Mouse (Mus musculus) lung, postnatal 0 days (tissue): ENCODE measurements at regions not wholly inside any gene's neighbourhood (a gene's known extent, or its start where the extent isn't known, plus 50 kb on each side); places are given as distances from the start of the nearest gene placed in this dataset.

Experiments
- ATAC-seq: fragments of 200-750 bp; cut with Nextera tagmentation; 2 replicates; pipeline ENCODE4 v1.8.0; 2017; ENCODE audit warnings: moderate library complexity
- DNase-seq: peaks from one replicate; pipeline ENCODE4 v3.0.0-alpha.2; 2016; ENCODE audit warnings: low spot score
- H3K27ac ChIP-seq: fragments of 300-500 bp; sonication (generic); 2 replicates; pipeline ENCODE4 v1.5.1; 2014; ENCODE audit warnings: antibody characterized with exemption, mild to moderate bottlenecking, low read length, mixed read lengths
- H3K27me3 ChIP-seq: fragments of 300-500 bp; sonication (generic); replicated peaks from 2 replicates; pipeline ENCODE4 v1.6.1; 2014; ENCODE audit warnings: low read length, mixed read lengths; ENCODE audit not compliant: insufficient read depth
- H3K36me3 ChIP-seq: fragments of 300-500 bp; sonication (generic); 2 replicates; pipeline ENCODE4 v1.6.1; 2014; ENCODE audit warnings: low read length, mixed read lengths; ENCODE audit not compliant: insufficient read depth
- H3K4me1 ChIP-seq: fragments of 300-500 bp; sonication (generic); 2 replicates; pipeline ENCODE4 v1.6.1; 2014; ENCODE audit warnings: antibody characterized with exemption, low read depth, low read length, mixed read lengths; ENCODE audit not compliant: insufficient read depth
- H3K4me2 ChIP-seq: fragments of 300-500 bp; sonication (generic); replicated peaks from 2 replicates; pipeline ENCODE4 v1.6.1; 2014; ENCODE audit warnings: low read depth, mild to moderate bottlenecking, low read length, moderate library complexity, mixed read lengths
- H3K4me3 ChIP-seq: fragments of 300-500 bp; sonication (generic); 2 replicates; pipeline ENCODE4 v1.5.1; 2014; ENCODE audit warnings: low read depth, low read length
- H3K9ac ChIP-seq: fragments of 300-500 bp; sonication (generic); replicated peaks from 2 replicates; pipeline ENCODE4 v1.6.1; 2014; ENCODE audit warnings: low read depth, mild to moderate bottlenecking
- H3K9me3 ChIP-seq: fragments of 300-500 bp; sonication (generic); 2 replicates; pipeline ENCODE4 v1.6.1; 2016; ENCODE audit warnings: low read length, mixed read lengths
- CTCF ChIP-seq: IDR thresholded peaks from 2 replicates; pipeline ENCODE4 v1.5.1; 2016; ENCODE audit warnings: antibody characterized with exemption, mild to moderate bottlenecking
- EP300 ChIP-seq: IDR thresholded peaks from 2 replicates; pipeline ENCODE4 v1.6.1; 2016; ENCODE audit warnings: antibody characterized with exemption, mild to moderate bottlenecking, control low read depth
- WGBS: fragments of 180-500 bp; shearing (Covaris S2); extraction: QIAGEN DNeasy Blood & Tissue Kit; methylation state at CpG from one replicate; pipeline ENCODE4 v1.1.7; 2014; 5-methylcytosine and 5-hydroxymethylcytosine counted together

- Histone ChIP-seq H3K27ac (no peak overlapping the region), H3K4me1 (no peaks in the 10 kb centered on the region), H3K9me3 (no peaks in the 10 kb centered on the region), H3K4me2 (no peak overlapping the region), H3K4me3 (no peak overlapping the region), H3K36me3 (no peaks in the 10 kb centered on the region), H3K9ac (no peak overlapping the region), H3K27me3 (no peaks in the 10 kb centered on the region)
- no peak for ATAC-seq
- WGBS = 83% methylated on average over 10 of the region's 10 CpGs
- no peak for DNase-seq
- TF ChIP-seq CTCF (no peak), EP300 (no peak)
Measured at GRCm38 (mm10) chr10:83910649-83911370, 188.1 kb downstream of the 1500009L16Rik start.

GRCm38 (mm10) chr10:83914401-83915132 is 191.9 kb downstream of the 1500009L16Rik start:
- Histone ChIP-seq H3K9ac (no peak overlapping the region), H3K27me3 (no peaks in the 10 kb centered on the region), H3K27ac (no peak overlapping the region), H3K9me3 (no peaks in the 10 kb centered on the region), H3K4me2 (no peak overlapping the region), H3K4me3 (no peak overlapping the region), H3K36me3 (no peaks in the 10 kb centered on the region), H3K4me1 (no peaks in the 10 kb centered on the region)
- ATAC-seq (peak; percentile 35; the same call in 1 of the 2 replicates), DNase-seq (peak; percentile 47)
- WGBS = 34% methylated on average over 12 of the region's 12 CpGs
- no peak for TF ChIP-seq EP300
- no peak for TF ChIP-seq CTCF

GRCm38 (mm10) chr10:83915133-83915730 is 192.6 kb downstream of the 1500009L16Rik start:
- no peak for ATAC-seq
- H3K9ac ChIP-seq = no peak overlapping the region
- DNase-seq = no peak
- H3K36me3 ChIP-seq = no peaks in the 10 kb centered on the region
- H3K4me2 ChIP-seq = no peak overlapping the region
- no peak overlapping the region for H3K4me3 ChIP-seq
- TF ChIP-seq EP300 = no peak
- no peak for TF ChIP-seq CTCF
- H3K27ac ChIP-seq = no peak overlapping the region
- H3K4me1 ChIP-seq = no peaks in the 10 kb centered on the region
- H3K9me3 ChIP-seq = no peaks in the 10 kb centered on the region
- H3K27me3 ChIP-seq = no peaks in the 10 kb centered on the region
- WGBS = 55% methylated on average over 9 of the region's 9 CpGs

- Histone ChIP-seq H3K4me2 (no peak overlapping the region), H3K36me3 (no peaks in the 10 kb centered on the region), H3K9me3 (no peaks in the 10 kb centered on the region), H3K27ac (no peak overlapping the region), H3K9ac (no peak overlapping the region), H3K4me3 (no peak overlapping the region), H3K27me3 (no peaks in the 10 kb centered on the region), H3K4me1 (peaks cover 5% of the 10 kb centered on the region; the same call in 1 of the 2 replicates)
- WGBS = 19% methylated on average over 4 of the region's 4 CpGs
- ATAC-seq (peak; percentile 29; the same call in 1 of the 2 replicates), DNase-seq (peak; percentile 26)
- TF ChIP-seq EP300 (no peak), CTCF (no peak)
Measured at GRCm38 (mm10) chr10:83926990-83927389, 204.3 kb downstream of the 1500009L16Rik start.

- ATAC-seq (peak; percentile 13; the same call in 1 of the 2 replicates), DNase-seq (peak; percentile 30)
Measured at GRCm38 (mm10) chr10:83927554-83927953, 204.9 kb downstream of the 1500009L16Rik start.

GRCm38 (mm10) chr10:83931758-83932157 is 209.1 kb downstream of the 1500009L16Rik start:
- no peak overlapping the region for H3K9ac ChIP-seq
- H3K4me3 ChIP-seq = no peak overlapping the region
- H3K36me3 ChIP-seq = no peaks in the 10 kb centered on the region
- no peaks in the 10 kb centered on the region for H3K9me3 ChIP-seq
- H3K4me1 ChIP-seq = peaks cover 9% of the 10 kb centered on the region; the same call in 1 of the 2 replicates
- 40% methylated on average over 3 of the region's 3 CpGs for WGBS
- no peak overlapping the region for H3K27ac ChIP-seq
- ATAC-seq (peak; percentile 75), DNase-seq (peak; percentile 26)
- H3K27me3 ChIP-seq = no peaks in the 10 kb centered on the region
- no peak overlapping the region for H3K4me2 ChIP-seq
- TF ChIP-seq EP300 (peak; percentile 78), CTCF (no peak)

More at GRCm38 (mm10) chr10:83927554-83927953, 204.9 kb downstream of the 1500009L16Rik start:
- Histone ChIP-seq H3K4me1 (peaks cover 5% of the 10 kb centered on the region; the same call in 1 of the 2 replicates), H3K9me3 (no peaks in the 10 kb centered on the region), H3K4me2 (no peak overlapping the region), H3K27me3 (no peaks in the 10 kb centered on the region), H3K36me3 (no peaks in the 10 kb centered on the region), H3K27ac (no peak overlapping the region), H3K9ac (no peak overlapping the region), H3K4me3 (no peak overlapping the region)
- TF ChIP-seq EP300 (no peak), CTCF (no peak)
- WGBS = 62% methylated on average over 2 of the region's 2 CpGs
